Mouse (Mus musculus): ENCODE measurements around the gene Ube2r2.

Gene Ube2r2

GRCm38 (mm10) chr4:41179825-41180725, 44.5 kb downstream of the Ube2r2 start:
- no peak for DNase-seq (ENCODE audit: low spot score)

- DNase-seq (ENCODE audit: low spot score), result no peak
Observed at GRCm38 (mm10) chr4:41189809-41190208, 54.3 kb downstream of the Ube2r2 start.

- DNase-seq (ENCODE audit: low spot score), result no peak
Observed at GRCm38 (mm10) chr4:41192544-41193512, 57.3 kb downstream of the Ube2r2 start.

GRCm38 (mm10) chr4:41195328-41195727, 59.8 kb downstream of the Ube2r2 start:
- no peak for DNase-seq (ENCODE audit: low spot score)

- no peak for DNase-seq (ENCODE audit: low spot score)
Observed at GRCm38 (mm10) chr4:41196861-41197610, 61.5 kb downstream of the Ube2r2 start.

- DNase-seq (ENCODE audit: low spot score), result no peak
Observed at GRCm38 (mm10) chr4:41202135-41202534, 66.6 kb downstream of the Ube2r2 start.

GRCm38 (mm10) chr4:41205751-41206150, 70.2 kb downstream of the Ube2r2 start:
- DNase-seq (ENCODE audit: low spot score), result no peak

GRCm38 (mm10) chr4:41208050-41208449, 72.5 kb downstream of the Ube2r2 start:
- no peak for DNase-seq (ENCODE audit: low spot score)

- DNase-seq (ENCODE audit: low spot score), result no peak
Observed at GRCm38 (mm10) chr4:41225412-41225811, 89.9 kb downstream of the Ube2r2 start.

- peak; percentile 12 for DNase-seq (ENCODE audit: low spot score)
Observed at GRCm38 (mm10) chr4:41226351-41226750, 90.8 kb downstream of the Ube2r2 start.

GRCm38 (mm10) chr4:41235621-41236020, 100.1 kb downstream of the Ube2r2 start:
- DNase-seq (ENCODE audit: low spot score), result no peak

- DNase-seq (ENCODE audit: low spot score), result no peak
Observed at GRCm38 (mm10) chr4:41240916-41241315, 105.4 kb downstream of the Ube2r2 start.
